Mouse (Mus musculus): Measurements from ENCODE around the gene Pxdn. TPM values are rescaled to one million over a fixed set of nuclear protein-coding genes. Genes with fewer than 3 reads are reported as not detected.

Pxdn gene
- polyA plus RNA-seq, 1 experiment: not detected

- no peak overlapping the region for H3K4me3 ChIP-seq (replicated peaks)
- no peak for TF ChIP-seq TAL1 (IDR thresholded peaks at IDR 0.05; ENCODE audit: low read length)
- TF ChIP-seq GATA1 (IDR thresholded peaks at IDR 0.05; ENCODE audit: low read length): no peak
- no peaks in the 10 kb centered on the region for H3K4me1 ChIP-seq (ENCODE audit: control insufficient read depth)
- no peaks in the 10 kb centered on the region for H3K27me3 ChIP-seq (ENCODE audit: control insufficient read depth)
- no peaks in the 10 kb centered on the region for H3K36me3 ChIP-seq (ENCODE audit: control insufficient read depth)
- H3K9me3 ChIP-seq (ENCODE audit: control insufficient read depth, low read length): peaks cover 15% of the 10 kb centered on the region
Measured at GRCm38 (mm10) chr12:30001951-30002350, 64.5 kb downstream of the Pxdn start.

DNA sequence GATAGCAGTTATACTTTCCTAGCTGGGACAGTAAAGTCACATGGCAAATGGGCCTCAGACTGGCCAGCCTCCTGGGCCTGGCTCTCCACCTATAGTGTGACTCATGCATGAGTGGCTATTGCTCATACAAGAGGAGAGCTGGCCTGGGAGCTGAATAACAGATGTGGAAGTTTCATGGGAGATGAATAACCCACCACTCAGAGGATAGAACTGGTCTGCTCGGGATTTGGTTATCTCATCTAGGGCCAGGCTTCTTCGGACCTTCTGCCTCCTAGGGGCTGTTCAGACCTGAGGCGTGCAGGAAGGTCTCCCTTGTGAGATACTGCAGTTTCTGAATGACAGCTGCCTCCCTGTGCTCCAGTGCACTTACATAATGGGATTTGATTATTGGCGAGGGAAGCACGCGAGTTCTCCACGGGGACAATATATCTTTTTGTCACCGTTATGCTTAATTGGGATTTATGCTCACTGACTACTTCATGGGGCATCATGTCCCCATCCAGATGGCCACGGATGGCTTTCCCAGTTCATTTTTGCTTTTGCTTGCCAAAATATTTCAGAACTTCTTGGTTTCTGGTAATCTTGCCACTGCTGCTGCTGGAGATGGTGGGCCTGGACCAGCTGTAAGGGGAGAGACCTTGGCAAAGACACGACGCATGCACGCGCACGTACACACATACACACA, 66.4 kb downstream of the Pxdn start:
- Histone ChIP-seq H3K4me1 (ENCODE audit: control insufficient read depth) (no peaks in the 10 kb centered on the region), H3K27me3 (ENCODE audit: control insufficient read depth) (no peaks in the 10 kb centered on the region), H3K9me3 (ENCODE audit: control insufficient read depth, low read length) (peaks cover 15% of the 10 kb centered on the region), H3K36me3 (ENCODE audit: control insufficient read depth) (no peaks in the 10 kb centered on the region), H3K4me3 (replicated peaks) (no peak overlapping the region)
- TF ChIP-seq TAL1 (IDR thresholded peaks at IDR 0.05; ENCODE audit: low read length): no peak
- TF ChIP-seq GATA1 (IDR thresholded peaks at IDR 0.05; ENCODE audit: low read length): no peak

GRCm38 (mm10) chr12:30004365-30004723, 66.9 kb downstream of the Pxdn start:
- Histone ChIP-seq H3K4me1 (ENCODE audit: control insufficient read depth) (no peaks in the 10 kb centered on the region), H3K27me3 (ENCODE audit: control insufficient read depth) (no peaks in the 10 kb centered on the region), H3K4me3 (replicated peaks) (no peak overlapping the region), H3K36me3 (ENCODE audit: control insufficient read depth) (no peaks in the 10 kb centered on the region), H3K9me3 (ENCODE audit: control insufficient read depth, low read length) (peaks cover 15% of the 10 kb centered on the region)
- TF ChIP-seq TAL1 (IDR thresholded peaks at IDR 0.05; ENCODE audit: low read length): no peak
- no peak for TF ChIP-seq GATA1 (IDR thresholded peaks at IDR 0.05; ENCODE audit: low read length)

GRCm38 (mm10) chr12:30006586-30006985, 69.2 kb downstream of the Pxdn start:
- TF ChIP-seq GATA1 (IDR thresholded peaks at IDR 0.05; ENCODE audit: low read length) (no peak), TAL1 (IDR thresholded peaks at IDR 0.05; ENCODE audit: low read length) (no peak)
- peaks cover 15% of the 10 kb centered on the region for H3K9me3 ChIP-seq (ENCODE audit: control insufficient read depth, low read length)
- H3K36me3 ChIP-seq (ENCODE audit: control insufficient read depth): no peaks in the 10 kb centered on the region
- H3K4me3 ChIP-seq (replicated peaks): no peak overlapping the region
- no peaks in the 10 kb centered on the region for H3K27me3 ChIP-seq (ENCODE audit: control insufficient read depth)
- H3K4me1 ChIP-seq (ENCODE audit: control insufficient read depth): no peaks in the 10 kb centered on the region

- H3K9me3 ChIP-seq (ENCODE audit: control insufficient read depth, low read length): no peaks in the 10 kb centered on the region
- H3K4me1 ChIP-seq (ENCODE audit: control insufficient read depth): no peaks in the 10 kb centered on the region
- H3K27me3 ChIP-seq (ENCODE audit: control insufficient read depth): no peaks in the 10 kb centered on the region
- H3K36me3 ChIP-seq (ENCODE audit: control insufficient read depth): no peaks in the 10 kb centered on the region
- no peak for TF ChIP-seq TAL1 (IDR thresholded peaks at IDR 0.05; ENCODE audit: low read length)
- TF ChIP-seq GATA1 (IDR thresholded peaks at IDR 0.05; ENCODE audit: low read length): no peak
- no peak overlapping the region for H3K4me3 ChIP-seq (replicated peaks)
Measured at GRCm38 (mm10) chr12:30008741-30009140, 71.3 kb downstream of the Pxdn start.

DNA sequence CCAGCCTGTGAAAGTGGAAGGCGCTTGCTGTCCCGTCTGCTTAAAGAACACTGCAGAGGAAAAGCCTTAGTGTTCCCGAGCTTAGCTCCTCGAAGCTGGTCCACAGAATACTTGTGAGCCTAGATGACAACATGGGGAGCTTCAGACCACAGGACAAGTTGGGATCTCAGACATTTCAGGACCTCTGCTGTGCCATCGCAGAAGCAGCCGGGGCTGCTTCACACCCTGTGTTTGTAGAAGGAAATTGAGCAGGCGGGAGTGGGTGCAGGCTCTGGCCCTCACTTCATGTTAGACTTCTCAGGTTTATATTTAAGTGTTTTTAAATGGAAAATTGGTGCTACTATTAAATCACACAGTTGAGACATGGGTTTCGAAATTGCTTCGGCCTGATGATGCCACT, 78.1 kb downstream of the Pxdn start:
- Histone ChIP-seq H3K4me1 (ENCODE audit: control insufficient read depth) (no peaks in the 10 kb centered on the region), H3K4me3 (replicated peaks) (no peak overlapping the region), H3K27me3 (ENCODE audit: control insufficient read depth) (no peaks in the 10 kb centered on the region), H3K9me3 (ENCODE audit: control insufficient read depth, low read length) (no peaks in the 10 kb centered on the region), H3K36me3 (ENCODE audit: control insufficient read depth) (no peaks in the 10 kb centered on the region)
- TF ChIP-seq TAL1 (IDR thresholded peaks at IDR 0.05; ENCODE audit: low read length) (no peak), GATA1 (IDR thresholded peaks at IDR 0.05; ENCODE audit: low read length) (no peak)

DNA sequence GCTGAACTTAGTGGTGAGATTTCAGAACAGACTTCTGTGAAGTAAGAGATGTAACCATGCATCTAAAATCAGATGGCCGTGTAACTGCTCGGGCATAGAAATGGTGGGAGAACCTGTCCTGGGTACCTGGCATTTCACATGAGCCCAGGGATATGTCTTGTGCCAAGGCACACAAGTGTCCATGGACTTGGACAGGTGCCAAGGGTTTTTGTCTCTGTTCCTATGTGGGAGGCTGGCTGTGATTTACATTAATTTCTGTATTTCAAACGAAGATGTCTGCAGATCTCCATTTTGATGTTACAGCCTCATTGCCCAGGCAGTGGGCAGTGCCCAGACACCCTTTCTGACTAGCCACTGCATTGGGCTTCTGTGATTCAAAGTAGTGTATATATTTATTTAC, 79.7 kb downstream of the Pxdn start:
- TF ChIP-seq GATA1 (IDR thresholded peaks at IDR 0.05; ENCODE audit: low read length) (no peak), TAL1 (IDR thresholded peaks at IDR 0.05; ENCODE audit: low read length) (no peak)
- Histone ChIP-seq H3K36me3 (ENCODE audit: control insufficient read depth) (no peaks in the 10 kb centered on the region), H3K27me3 (ENCODE audit: control insufficient read depth) (no peaks in the 10 kb centered on the region), H3K4me3 (replicated peaks) (no peak overlapping the region), H3K9me3 (ENCODE audit: control insufficient read depth, low read length) (no peaks in the 10 kb centered on the region), H3K4me1 (ENCODE audit: control insufficient read depth) (no peaks in the 10 kb centered on the region)

GRCm38 (mm10) chr12:30020447-30020846, 83.0 kb downstream of the Pxdn start:
- H3K36me3 ChIP-seq (ENCODE audit: control insufficient read depth): no peaks in the 10 kb centered on the region
- no peaks in the 10 kb centered on the region for H3K9me3 ChIP-seq (ENCODE audit: control insufficient read depth, low read length)
- TF ChIP-seq GATA1 (IDR thresholded peaks at IDR 0.05; ENCODE audit: low read length) (no peak), TAL1 (IDR thresholded peaks at IDR 0.05; ENCODE audit: low read length) (no peak)
- H3K27me3 ChIP-seq (ENCODE audit: control insufficient read depth): no peaks in the 10 kb centered on the region
- H3K4me3 ChIP-seq (replicated peaks): no peak overlapping the region
- H3K4me1 ChIP-seq (ENCODE audit: control insufficient read depth): no peaks in the 10 kb centered on the region

DNA sequence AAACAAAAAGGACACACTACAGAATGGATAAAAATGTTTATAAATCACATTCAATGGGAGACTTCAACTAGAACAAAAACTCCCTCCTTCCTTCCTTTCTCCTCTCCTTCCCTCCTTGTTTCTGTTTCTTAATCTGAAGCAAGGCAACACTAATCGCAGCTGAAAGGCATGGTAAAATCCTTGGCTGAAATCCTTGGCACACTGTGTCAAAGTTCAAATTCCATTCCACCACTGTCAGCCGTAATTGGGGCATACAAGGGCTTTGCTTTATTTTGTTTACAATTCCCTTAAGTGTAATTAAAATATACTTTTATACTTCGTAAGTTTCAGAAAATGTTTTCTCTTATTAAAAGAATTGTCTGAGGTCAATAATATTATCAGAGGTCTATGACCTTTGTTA, 86.1 kb downstream of the Pxdn start:
- no peak overlapping the region for H3K4me3 ChIP-seq (replicated peaks)
- no peaks in the 10 kb centered on the region for H3K27me3 ChIP-seq (ENCODE audit: control insufficient read depth)
- H3K9me3 ChIP-seq (ENCODE audit: control insufficient read depth, low read length): no peaks in the 10 kb centered on the region
- H3K36me3 ChIP-seq (ENCODE audit: control insufficient read depth): no peaks in the 10 kb centered on the region
- H3K4me1 ChIP-seq (ENCODE audit: control insufficient read depth): no peaks in the 10 kb centered on the region
- TF ChIP-seq GATA1 (IDR thresholded peaks at IDR 0.05; ENCODE audit: low read length) (no peak), TAL1 (IDR thresholded peaks at IDR 0.05; ENCODE audit: low read length) (no peak)

All from erythroblast, embryonic 14.5 days (primary cell).